Mouse (Mus musculus): ENCODE measurements around the gene Rnf167.

Rnf167 gene

GRCm38 (mm10) chr11:70646691-70647650, at the start of gene Rnf167, which contains the start of gene Slc25a11:
Gene Rnf167 (plus strand): TSS chr11:70647235.
Gene Slc25a11 (minus strand): TSS chr11:70647479.
- DNase-seq (ENCODE audit: low read depth, low spot score): peak; percentile 100

GRCm38 (mm10) chr11:70597301-70597700, 49.7 kb upstream of the Rnf167 start:
- DNase-seq (ENCODE audit: low read depth, low spot score): no peak

GRCm38 (mm10) chr11:70598451-70598953, 48.5 kb upstream of the Rnf167 start:
- DNase-seq (ENCODE audit: low read depth, low spot score): peak; percentile 14

GRCm38 (mm10) chr11:70605024-70605566, 41.9 kb upstream of the Rnf167 start:
- DNase-seq (ENCODE audit: low read depth, low spot score): peak; percentile 71

GRCm38 (mm10) chr11:70606717-70607116, 40.3 kb upstream of the Rnf167 start:
- DNase-seq (ENCODE audit: low read depth, low spot score): no peak

GRCm38 (mm10) chr11:70607611-70608010, 39.4 kb upstream of the Rnf167 start:
- no peak for DNase-seq (ENCODE audit: low read depth, low spot score)

- peak; percentile 36 for DNase-seq (ENCODE audit: low read depth, low spot score)
These were observed 38.5 kb upstream of the Rnf167 start for GRCm38 (mm10) chr11:70608381-70609066.

- DNase-seq (ENCODE audit: low read depth, low spot score): no peak
These were observed 36.3 kb upstream of the Rnf167 start for GRCm38 (mm10) chr11:70610752-70611151.

GRCm38 (mm10) chr11:70612505-70612904, 34.5 kb upstream of the Rnf167 start:
- DNase-seq (ENCODE audit: low read depth, low spot score): no peak

GRCm38 (mm10) chr11:70615074-70615473, 32.0 kb upstream of the Rnf167 start:
- DNase-seq (ENCODE audit: low read depth, low spot score): no peak

- DNase-seq (ENCODE audit: low read depth, low spot score): no peak
These were observed 31.4 kb upstream of the Rnf167 start, which contains the start of gene 4930544D05Rik for GRCm38 (mm10) chr11:70615516-70616093. Gene 4930544D05Rik (plus strand): TSS chr11:70615848.

GRCm38 (mm10) chr11:70619101-70619500, 27.9 kb upstream of the Rnf167 start, which contains the start of gene Chrne:
Gene Chrne (minus strand): TSS chr11:70619216.
- no peak for DNase-seq (ENCODE audit: low read depth, low spot score)

- DNase-seq (ENCODE audit: low read depth, low spot score): peak; percentile 69
These were observed 24.8 kb upstream of the Rnf167 start for GRCm38 (mm10) chr11:70621972-70622814.

GRCm38 (mm10) chr11:70623053-70623742, 23.8 kb upstream of the Rnf167 start:
- DNase-seq (ENCODE audit: low read depth, low spot score): peak; percentile 34

GRCm38 (mm10) chr11:70625473-70625872, 21.6 kb upstream of the Rnf167 start:
- DNase-seq (ENCODE audit: low read depth, low spot score): peak; percentile 77

- DNase-seq (ENCODE audit: low read depth, low spot score): no peak
These were observed 20.2 kb upstream of the Rnf167 start for GRCm38 (mm10) chr11:70626877-70627276.

- no peak for DNase-seq (ENCODE audit: low read depth, low spot score)
These were observed 18.6 kb upstream of the Rnf167 start for GRCm38 (mm10) chr11:70628431-70628830.

- peak; percentile 72 for DNase-seq (ENCODE audit: low read depth, low spot score)
These were observed 17.5 kb upstream of the Rnf167 start for GRCm38 (mm10) chr11:70629557-70629956.

GRCm38 (mm10) chr11:70630129-70630528, 16.9 kb upstream of the Rnf167 start:
- DNase-seq (ENCODE audit: low read depth, low spot score): no peak

GRCm38 (mm10) chr11:70635601-70636000, 11.4 kb upstream of the Rnf167 start:
- no peak for DNase-seq (ENCODE audit: low read depth, low spot score)
